8 mouse cellular contexts compared by ENCODE assay signal in genomic region chr9:61385753-61386152, GRCm38 (mm10). TPM values are rescaled to one million over a fixed set of nuclear protein-coding genes. Genes with fewer than 3 reads are reported as not detected.
DNase-seq lines count a peak whose midpoint lies in the region; ATAC-seq and TF ChIP-seq lines count a peak whose summit lies in the region.

No protein-coding gene starts in this region.

- intact Hi-C loops in gastrocnemius, adult 2 months (cut with DNase I) = no loop called here

- peak overlapping the region; percentile 14 for H3K9ac ChIP-seq in forebrain, embryonic 15.5 days (replicated peaks)

- TF ChIP-seq CTCF in gastrocnemius, adult 2 months (IDR thresholded peaks at IDR 0.05) = no peak

- H3K4me2 ChIP-seq in forebrain, embryonic 15.5 days (replicated peaks) = peak overlapping the region; percentile 24; the same call in 1 of the 2 replicates

- H3K36me3 ChIP-seq in forebrain, embryonic 15.5 days = peaks cover 15% of the 10 kb centered on the region

- peak; percentile 22 for DNase-seq in spleen, adult 12 weeks (ENCODE audit: low spot score)
- DNase-seq in spleen, postnatal 14 days (ENCODE audit: low spot score in 2 of 2) = no peak
- DNase-seq in lung, postnatal 36 days = peak; percentile 74
- DNase-seq in spleen, adult 18-20 months = peak; percentile 49 to 56
- DNase-seq in adrenal gland, adult 18-20 months (ENCODE audit: low spot score in 2 of 2) = no peak
- no peak for DNase-seq in gastrocnemius, adult 2 months
- no peak for DNase-seq in layer of hippocampus, adult 8-10 months (ENCODE audit: low spot score in 2 of 2)

- H3K27me3 ChIP-seq in forebrain, embryonic 15.5 days = no peaks in the 10 kb centered on the region

- peaks cover 90% of the 10 kb centered on the region for H3K4me1 ChIP-seq in forebrain, embryonic 15.5 days

- WGBS in forebrain, embryonic 15.5 days = 11% methylated on average over 8 of the region's 8 CpGs

- no peak overlapping the region for H3K27ac ChIP-seq in forebrain, embryonic 15.5 days (replicated peaks)
- no peak overlapping the region for H3K27ac ChIP-seq in gastrocnemius, adult 2 months

- no peak for ATAC-seq in forebrain, embryonic 15.5 days (replicated peaks)

- H3K9me3 ChIP-seq in forebrain, embryonic 15.5 days = no peaks in the 10 kb centered on the region

- no peak overlapping the region for H3K4me3 ChIP-seq in forebrain, embryonic 15.5 days
- H3K4me3 ChIP-seq in gastrocnemius, adult 2 months = no peak overlapping the region

RNA-seq across cellular contexts. Expression of gene Tle3, which starts 13.6 kb away (rescaled TPM):
- polyA plus RNA-seq in forebrain, embryonic 15.5 days (2015; fragmentation: Nextera tagmentation; extraction: Ambion mirVana) = 39.9 and 40.9 TPM in 2 replicates
- 100 to 1,000 TPM; 104 to 148 TPM for total RNA-seq in adrenal gland, adult 18-20 months (2021)
- 10 to 100 TPM in 1 of 2 experiments, 1 to 10 TPM in 1; 4.7 to 12.9 TPM for total RNA-seq in gastrocnemius, adult 2 months (2021)
- total RNA-seq in layer of hippocampus, adult 8-10 months (2022) = 10 to 100 TPM; 47.8 to 62.3 (median 56.9) TPM

Comparison
In these comparisons a context has a peak if more than half of its experiments do, and no peak if none do; other contexts are left out.
1. DNase-seq: peak in spleen, adult 12 weeks (single experiment), lung, postnatal 36 days (single experiment) and spleen, adult 18-20 months (2 of 2); none in spleen, postnatal 14 days (0 of 2), adrenal gland, adult 18-20 months (0 of 2), gastrocnemius, adult 2 months (single experiment) and layer of hippocampus, adult 8-10 months (0 of 2).